Mouse (Mus musculus) heart, postnatal 0 days (tissue): ENCODE measurements around the gene Krtcap3. TPM values are rescaled to one million over a fixed set of nuclear protein-coding genes. Genes with fewer than 3 reads are reported as not detected.

Experiments used
- ATAC-seq: fragments of 200-750 bp; cut with Nextera tagmentation; 2 replicates; pipeline ENCODE4 v1.8.0; 2017; ENCODE audit warnings: low read depth, moderate number of reproducible peaks, moderate library complexity; ENCODE audit not compliant: insufficient read depth
- DNase-seq: peaks from one replicate; pipeline ENCODE4 v3.0.0-alpha.2; 2016; ENCODE audit warnings: low spot score
- H3K27ac ChIP-seq: fragments of 300-500 bp; sonication (generic); 2 replicates; pipeline ENCODE4 v1.5.1; 2014; ENCODE audit warnings: low read depth, mild to moderate bottlenecking
- H3K27me3 ChIP-seq: fragments of 300-500 bp; sonication (generic); 2 replicates; pipeline ENCODE4 v1.6.1; 2014; ENCODE audit warnings: low read length, mixed read lengths; ENCODE audit not compliant: control insufficient read depth, insufficient read depth
- H3K36me3 ChIP-seq: fragments of 300-500 bp; sonication (generic); replicated peaks from 2 replicates; pipeline ENCODE4 v1.6.1; 2014; ENCODE audit warnings: low read length, mixed read lengths; ENCODE audit not compliant: control insufficient read depth, insufficient read depth
- H3K4me1 ChIP-seq: fragments of 300-500 bp; sonication (generic); 2 replicates; pipeline ENCODE4 v1.6.1; 2014; ENCODE audit warnings: antibody characterized with exemption; ENCODE audit not compliant: control insufficient read depth, insufficient read depth
- H3K4me2 ChIP-seq: fragments of 300-500 bp; sonication (generic); 2 replicates; pipeline ENCODE4 v1.6.1; 2014; ENCODE audit warnings: low read depth, mild to moderate bottlenecking, low read length, moderate library complexity
- H3K4me3 ChIP-seq: fragments of 300-500 bp; sonication (generic); 2 replicates; pipeline ENCODE4 v1.5.1; 2014; ENCODE audit warnings: low read depth, low read length
- H3K9ac ChIP-seq: fragments of 300-500 bp; sonication (generic); replicated peaks from 2 replicates; pipeline ENCODE4 v1.6.1; 2014; ENCODE audit warnings: low read depth, low read length, mixed read lengths
- H3K9me3 ChIP-seq: fragments of 300-500 bp; sonication (generic); replicated peaks from 2 replicates; pipeline ENCODE4 v1.6.1; 2016; ENCODE audit warnings: low read length; ENCODE audit not compliant: control insufficient read depth
- CTCF ChIP-seq: IDR thresholded peaks from 2 replicates; pipeline ENCODE4 v1.5.1; 2016; ENCODE audit warnings: antibody characterized with exemption, control low read depth, low read depth
- EP300 ChIP-seq: IDR thresholded peaks from 2 replicates; pipeline ENCODE4 v1.6.1; 2016; ENCODE audit warnings: antibody characterized with exemption, low read depth
- WGBS: fragments of 180-500 bp; shearing (Covaris S2); extraction: QIAGEN DNeasy Blood & Tissue Kit; methylation state at CpG from one replicate; pipeline ENCODE4 v1.1.7; 2014; 5-methylcytosine and 5-hydroxymethylcytosine counted together
- polyA plus RNA-seq: library from polyadenylated mRNA; unstranded; fragments of >200 nt; fragmentation: Nextera tagmentation; extraction: Ambion mirVana; gene quantifications from 2 replicates; pipeline ENCODE4 v1.2.1, GENCODE M21; 2015
- total RNA-seq: library from RNA; depleted of rRNA; stranded (reverse); fragments of >200 nt; gene quantifications from 2 replicates; pipeline ENCODE4 v1.2.3, GENCODE M21; 2014; ENCODE audit warnings: low replicate concordance

The Krtcap3 gene
- total and polyA plus RNA-seq, 2 experiments from 2014 or later = 1.7 to 2.6 TPM

GRCm38 (mm10) chr5:31254452-31254851, 3.0 kb downstream of the Krtcap3 start:
- TF ChIP-seq CTCF (no peak), EP300 (no peak)
- Histone ChIP-seq H3K4me3 (no peak overlapping the region), H3K9me3 (no peaks in the 10 kb centered on the region), H3K27me3 (no peaks in the 10 kb centered on the region), H3K36me3 (peaks cover 48% of the 10 kb centered on the region), H3K4me1 (peaks cover 11% of the 10 kb centered on the region; the same call in 1 of the 2 replicates), H3K4me2 (no peak overlapping the region), H3K27ac (peak overlapping the region; percentile 52), H3K9ac (no peak overlapping the region)
- WGBS = 65% methylated on average over 7 of the region's 7 CpGs
- DNase-seq (no peak), ATAC-seq (no peak)

GRCm38 (mm10) chr5:31254901-31255300, 3.4 kb downstream of the Krtcap3 start:
- Histone ChIP-seq H3K9me3 (no peaks in the 10 kb centered on the region), H3K27ac (peak overlapping the region; percentile 52; the same call in 1 of the 2 replicates), H3K4me2 (no peak overlapping the region), H3K27me3 (no peaks in the 10 kb centered on the region), H3K36me3 (peaks cover 46% of the 10 kb centered on the region), H3K9ac (no peak overlapping the region), H3K4me1 (peaks cover 11% of the 10 kb centered on the region; the same call in 1 of the 2 replicates), H3K4me3 (no peak overlapping the region)
- ATAC-seq = no peak
- 84% methylated on average over 8 of the region's 8 CpGs for WGBS
- TF ChIP-seq EP300 = no peak
- TF ChIP-seq CTCF = no peak
- no peak for DNase-seq

- TF ChIP-seq CTCF (no peak), EP300 (no peak)
- H3K9me3 ChIP-seq = no peaks in the 10 kb centered on the region
- ATAC-seq = no peak
- no peak overlapping the region for H3K9ac ChIP-seq
- H3K4me2 ChIP-seq = no peak overlapping the region
- 94% methylated on average over 2 of the region's 2 CpGs for WGBS
- H3K4me1 ChIP-seq = peaks cover 11% of the 10 kb centered on the region; the same call in 1 of the 2 replicates
- H3K27ac ChIP-seq = no peak overlapping the region
- H3K36me3 ChIP-seq = peaks cover 46% of the 10 kb centered on the region
- no peak overlapping the region for H3K4me3 ChIP-seq
- DNase-seq = no peak
- H3K27me3 ChIP-seq = no peaks in the 10 kb centered on the region
These were observed 3.9 kb downstream of the Krtcap3 start for GRCm38 (mm10) chr5:31255381-31255780.

GRCm38 (mm10) chr5:31255971-31256370, 4.5 kb downstream of the Krtcap3 start:
- Histone ChIP-seq H3K9ac (no peak overlapping the region), H3K36me3 (peaks cover 46% of the 10 kb centered on the region), H3K27ac (no peak overlapping the region), H3K4me3 (no peak overlapping the region), H3K9me3 (no peaks in the 10 kb centered on the region), H3K4me2 (no peak overlapping the region), H3K4me1 (peaks cover 11% of the 10 kb centered on the region; the same call in 1 of the 2 replicates), H3K27me3 (no peaks in the 10 kb centered on the region)
- DNase-seq (no peak), ATAC-seq (no peak)
- no peak for TF ChIP-seq EP300
- TF ChIP-seq CTCF = no peak
- WGBS = 83% methylated on average over 2 of the region's 2 CpGs

GRCm38 (mm10) chr5:31257616-31258015, 6.1 kb downstream of the Krtcap3 start:
- H3K27me3 ChIP-seq = no peaks in the 10 kb centered on the region
- no peak overlapping the region for H3K4me3 ChIP-seq
- WGBS = 73% methylated on average over 11 of the region's 11 CpGs
- H3K36me3 ChIP-seq = peaks cover 47% of the 10 kb centered on the region
- ATAC-seq (no peak), DNase-seq (no peak)
- no peak overlapping the region for H3K27ac ChIP-seq
- TF ChIP-seq CTCF = no peak
- no peak for TF ChIP-seq EP300
- no peak overlapping the region for H3K4me2 ChIP-seq
- no peak overlapping the region for H3K9ac ChIP-seq
- peaks cover 11% of the 10 kb centered on the region; the same call in 1 of the 2 replicates for H3K4me1 ChIP-seq
- no peaks in the 10 kb centered on the region for H3K9me3 ChIP-seq

GRCm38 (mm10) chr5:31266101-31266500, 14.6 kb downstream of the Krtcap3 start:
- DNase-seq = no peak
- no peak for TF ChIP-seq EP300
- no peak for TF ChIP-seq CTCF
- no peak overlapping the region for H3K4me2 ChIP-seq
- no peaks in the 10 kb centered on the region for H3K4me1 ChIP-seq
- no peak for ATAC-seq
- H3K9ac ChIP-seq = no peak overlapping the region
- no peaks in the 10 kb centered on the region for H3K27me3 ChIP-seq
- 47% methylated on average over 7 of the region's 7 CpGs for WGBS
- H3K9me3 ChIP-seq = no peaks in the 10 kb centered on the region
- H3K4me3 ChIP-seq = no peak overlapping the region
- peaks cover 91% of the 10 kb centered on the region for H3K36me3 ChIP-seq
- H3K27ac ChIP-seq = no peak overlapping the region
